9 mouse cellular contexts compared by ENCODE assay signal in genomic region chrX:52369938-52370758, GRCm38 (mm10).
DNase-seq lines count a peak whose midpoint lies in the region; ATAC-seq and TF ChIP-seq lines count a peak whose summit lies in the region.
"Had no signal": no experiment of that assay in that cellular context is flagged by ENCODE, and none has a peak within 500 bp of the region (broad histone marks: within the 10 kb centered on the region; RNA-seq: fewer than 3 reads in every experiment).

No protein-coding gene starts in this region.

- H3K4me1 ChIP-seq in kidney, adult 2 months (ENCODE audit: control insufficient read depth, insufficient read depth, low read length): no peaks in the 10 kb centered on the region
- peaks cover 0 to 4% of the 10 kb centered on the region in 2 experiments; a peak in 2 of 4 replicates for H3K4me1 ChIP-seq in ES-E14 (ENCODE audit: control insufficient read depth in 2 of 2, insufficient read depth in 2 of 2, low read length in 2 of 2, poor library complexity in 1 of 2)
- H3K4me1 ChIP-seq in midbrain, embryonic 13.5 days (replicated peaks): no peaks in the 10 kb centered on the region
- H3K4me1 ChIP-seq: lung, embryonic 15.5 days had no signal

- in situ Hi-C loops in ES-E14 (cut with MboI; ENCODE audit: low sequenced_read_pairs in 2 of 2, unreplicated experiment in 2 of 2): no loop called here

- peak; percentile 32 for DNase-seq in kidney, adult 2 months
- no peak for DNase-seq in kidney, adult 11 months
- no peak for DNase-seq in ES-E14 (ENCODE audit: low read depth, low spot score)
- DNase-seq in fibroblast of lung, adult 2 months (ENCODE audit: low read depth): peak; percentile 5
- no peak for DNase-seq in urinary bladder, adult 18-20 months (ENCODE audit: low spot score in 2 of 2)

- no peaks in the 10 kb centered on the region for H3K9me3 ChIP-seq in ES-E14 (ENCODE audit: control insufficient read depth, insufficient read depth, low read depth, low read length)
- H3K9me3 ChIP-seq in midbrain, embryonic 13.5 days: no peaks in the 10 kb centered on the region
- H3K9me3 ChIP-seq: lung, embryonic 15.5 days had no signal

- TF ChIP-seq POLR2A in kidney, adult 2 months (IDR thresholded peaks at IDR 0.05; ENCODE audit: low read depth, low read length): no peak

- H3K27me3 ChIP-seq in kidney, adult 2 months (replicated peaks; ENCODE audit: control insufficient read depth, insufficient read depth, low read length): no peaks in the 10 kb centered on the region
- 0 out of 2 replicates have a peak, but pooled peaks cover 10% of the 10 kb centered on the region for H3K27me3 ChIP-seq in midbrain, embryonic 13.5 days
- H3K27me3 ChIP-seq: lung, embryonic 15.5 days had no signal

- peak; percentile 67 for ATAC-seq in midbrain, embryonic 13.5 days
- ATAC-seq in monocyte, adult 5-6 weeks (replicated peaks; ENCODE audit: insufficient number of reproducible peaks, low FRiP score, low TSS enrichment, poor library complexity, severe bottlenecking): no peak
- no peak for ATAC-seq in erythroid progenitor cell, adult 5-6 weeks (replicated peaks; ENCODE audit: low FRiP score, poor library complexity, severe bottlenecking)

- WGBS in kidney, adult 2 months: 35% methylated on average over 8 of the region's 8 CpGs
- WGBS in midbrain, embryonic 13.5 days: 23% methylated on average over 8 of the region's 8 CpGs

- peak overlapping the region; percentile 44 for H3K4me2 ChIP-seq in midbrain, embryonic 13.5 days (replicated peaks)
- H3K4me2 ChIP-seq: lung, embryonic 15.5 days had no signal

- no peaks in the 10 kb centered on the region for H3K36me3 ChIP-seq in kidney, adult 2 months (ENCODE audit: control insufficient read depth, insufficient read depth, low read length)
- H3K36me3 ChIP-seq in ES-E14 (ENCODE audit: control insufficient read depth, insufficient read depth, low read length, poor library complexity, severe bottlenecking): no peaks in the 10 kb centered on the region
- no peaks in the 10 kb centered on the region for H3K36me3 ChIP-seq in midbrain, embryonic 13.5 days
- H3K36me3 ChIP-seq: lung, embryonic 15.5 days had no signal

- H3K4me3 ChIP-seq in kidney, adult 2 months (ENCODE audit: insufficient read depth, low read depth, low read length): peak overlapping the region; percentile 25; the same call in 1 of the 2 replicates
- no peak overlapping the region for H3K4me3 ChIP-seq in ES-E14 (ENCODE audit: insufficient read depth in 1 of 2, low read depth in 1 of 2, low read length in 2 of 2, poor library complexity in 1 of 2, severe bottlenecking in 1 of 2)
- H3K4me3 ChIP-seq in midbrain, embryonic 13.5 days (replicated peaks): no peak overlapping the region; the same call in 1 of the 2 replicates
- H3K4me3 ChIP-seq: lung, embryonic 15.5 days had no signal

- H3K9ac ChIP-seq in ES-E14 (ENCODE audit: insufficient read depth, low read depth, low read length, poor library complexity, severe bottlenecking): no peak overlapping the region
- no peak overlapping the region for H3K9ac ChIP-seq in midbrain, embryonic 13.5 days (replicated peaks)
- H3K9ac ChIP-seq: lung, embryonic 15.5 days had no signal

- TF ChIP-seq CTCF in kidney, adult 2 months (conservative IDR thresholded peaks at IDR 0.05; ENCODE audit: insufficient read depth, insufficient read length, low read depth, low read length): 0 out of 2 replicates have a peak, but pooled peaks have one; percentile 3

- H3K27ac ChIP-seq in kidney, adult 2 months (ENCODE audit: insufficient read depth, low read depth, low read length): no peak overlapping the region
- H3K27ac ChIP-seq in ES-E14 (ENCODE audit: insufficient read depth, low read depth, low read length, poor library complexity, severe bottlenecking): no peak overlapping the region
- H3K27ac ChIP-seq in midbrain, embryonic 13.5 days: no peak overlapping the region
- H3K27ac ChIP-seq: lung, embryonic 15.5 days had no signal

TF ChIP-seq in ES-E14, 5 proteins besides CTCF, POLR2A, EP300 and RAD21:
- TF ChIP-seq MAFK (IDR thresholded peaks at IDR 0.05; ENCODE audit: insufficient read depth, low read depth, low read length) (no peak), ZC3H11A (IDR thresholded peaks at IDR 0.05; ENCODE audit: borderline replicate concordance, low read depth, low read length) (peak; percentile 40; the same call in 1 of the 2 replicates), ZNF384 (IDR thresholded peaks at IDR 0.05; ENCODE audit: low read depth, low read length) (peak; percentile 87), HCFC1 (IDR thresholded peaks at IDR 0.05; ENCODE audit: borderline replicate concordance, insufficient read depth, low read length) (no peak), CHD2 (IDR thresholded peaks at IDR 0.05; ENCODE audit: low read depth, low read length) (no peak)

Comparison
In these comparisons a context has a peak if more than half of its experiments do, and no peak if none do; other contexts are left out.
1. DNase-seq: peak in kidney, adult 2 months (single experiment) and fibroblast of lung, adult 2 months (single experiment); none in kidney, adult 11 months (single experiment), ES-E14 (single experiment) and urinary bladder, adult 18-20 months (0 of 2).